Mouse (Mus musculus): ENCODE measurements around the gene Efcab9. TPM values are rescaled to one million over a fixed set of nuclear protein-coding genes. Genes with fewer than 3 reads are reported as not detected.
"Not testable (repeated sequence)": the region's sequence is repeated elsewhere in the genome, so short reads cannot be mapped to it uniquely, and the experiment has no call there.

The Efcab9 gene
- total RNA-seq, 2 experiments from 2014 or later = not detected

- ATAC-seq (replicated peaks; ENCODE audit: low FRiP score, poor library complexity, severe bottlenecking) = no peak
Observed at GRCm38 (mm10) chr11:32540463-32540862, 8.6 kb upstream of the Efcab9 start.

GRCm38 (mm10) chr11:32539717-32540116, 7.8 kb upstream of the Efcab9 start:
- no peak for ATAC-seq (replicated peaks; ENCODE audit: low FRiP score, poor library complexity, severe bottlenecking)

DNA sequence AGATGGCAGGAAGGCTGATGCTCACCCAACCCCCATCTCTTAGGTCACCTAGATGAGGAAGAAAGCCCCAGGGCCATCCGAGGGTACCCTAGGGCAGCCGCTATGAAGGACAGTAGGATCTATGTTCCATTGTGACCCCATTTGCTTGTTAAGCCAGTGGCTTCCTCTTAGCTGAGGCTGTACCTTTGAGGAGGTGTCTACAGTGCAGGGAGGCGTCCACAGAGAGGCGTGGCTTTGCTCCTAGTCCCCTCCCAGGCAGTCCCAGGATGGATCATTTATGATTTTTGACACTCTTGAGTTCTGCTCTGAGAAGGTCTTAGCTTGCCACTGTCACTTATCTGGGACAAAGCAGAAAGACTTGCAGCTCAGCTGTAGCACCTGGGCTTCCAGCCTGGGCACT, 7.0 kb upstream of the Efcab9 start:
- ATAC-seq (replicated peaks; ENCODE audit: low FRiP score, poor library complexity, severe bottlenecking) = no peak

- no peak for ATAC-seq (replicated peaks; ENCODE audit: low FRiP score, poor library complexity, severe bottlenecking)
Observed at GRCm38 (mm10) chr11:32538435-32538834, 6.6 kb upstream of the Efcab9 start.

- ATAC-seq (replicated peaks; ENCODE audit: low FRiP score, poor library complexity, severe bottlenecking) = no peak
Observed at GRCm38 (mm10) chr11:32536954-32537353, 5.1 kb upstream of the Efcab9 start.

- ATAC-seq (replicated peaks; ENCODE audit: low FRiP score, poor library complexity, severe bottlenecking) = no peak
Observed at GRCm38 (mm10) chr11:32535646-32536045, 3.8 kb upstream of the Efcab9 start.

GRCm38 (mm10) chr11:32534453-32535075, 2.7 kb upstream of the Efcab9 start:
- ATAC-seq (replicated peaks; ENCODE audit: low FRiP score, poor library complexity, severe bottlenecking) = no peak

DNA sequence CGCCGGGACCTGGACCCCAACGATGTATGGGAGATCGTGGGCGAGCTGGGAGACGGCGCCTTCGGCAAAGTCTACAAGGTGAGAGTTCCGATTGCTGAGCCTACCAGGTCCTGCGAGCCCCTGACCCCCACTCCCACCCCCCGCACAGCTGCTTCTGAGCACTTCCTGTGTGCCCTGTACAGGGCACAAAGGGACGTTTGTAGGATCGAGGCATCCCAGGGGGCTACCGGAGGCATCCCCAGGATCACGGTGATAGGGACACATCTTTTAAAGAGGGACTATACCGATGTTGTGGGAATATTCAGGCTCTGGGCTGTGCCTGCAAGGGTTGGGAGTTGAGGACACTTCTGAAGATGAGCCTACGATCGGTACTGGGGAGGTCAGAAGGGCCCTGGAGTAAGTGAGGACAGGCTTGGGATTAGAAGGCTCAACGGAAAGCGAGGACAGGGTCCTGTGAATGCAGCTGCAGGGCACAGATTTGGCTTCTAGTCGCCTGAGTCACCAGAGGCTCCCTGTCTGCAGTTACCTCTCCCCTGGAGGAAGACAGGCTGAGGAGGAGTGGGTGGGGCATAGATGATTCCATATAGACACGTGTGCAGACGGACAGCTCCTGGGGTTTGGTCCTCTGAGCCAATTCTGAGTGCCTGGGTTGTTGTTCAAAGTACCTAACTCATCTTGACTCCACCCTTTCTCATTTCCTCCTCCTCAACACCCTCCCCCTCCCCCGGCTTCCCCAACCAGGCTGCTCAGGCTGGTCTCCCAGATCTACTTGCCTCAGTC, 1.8 kb upstream of the Efcab9 start:
- no peak for ATAC-seq (replicated peaks; ENCODE audit: low FRiP score, poor library complexity, severe bottlenecking)

GRCm38 (mm10) chr11:32532765-32533481, 1.0 kb upstream of the Efcab9 start, which contains the start of gene Stk10:
Gene Stk10, plus strand, starts transcription at chr11:32533305.
- ATAC-seq (replicated peaks; ENCODE audit: low FRiP score, poor library complexity, severe bottlenecking) = no peak; the same call in 1 of the 2 replicates

DNA sequence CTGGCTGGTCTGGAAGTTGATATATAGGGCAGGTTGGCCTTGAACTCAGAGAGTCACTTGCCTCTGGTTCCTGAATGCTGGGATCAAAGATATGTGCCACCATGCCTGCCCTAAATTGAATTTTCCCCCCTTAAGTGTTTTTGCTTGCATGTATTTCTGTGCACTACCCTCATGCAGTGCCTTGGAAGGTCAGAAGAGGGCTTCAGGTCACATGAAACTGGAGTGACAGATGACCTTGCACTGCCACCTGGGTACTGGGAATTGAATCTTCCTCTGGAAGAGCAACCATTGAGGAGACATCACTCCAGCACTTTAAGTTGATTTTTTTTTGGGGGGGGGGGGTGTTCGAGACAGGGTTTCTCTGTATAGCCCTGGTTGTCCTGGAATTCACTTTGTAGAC, 1.7 kb downstream of the Efcab9 start:
- ATAC-seq (replicated peaks; ENCODE audit: low FRiP score, poor library complexity, severe bottlenecking) = no peak

GRCm38 (mm10) chr11:32527006-32527405, 4.9 kb downstream of the Efcab9 start:
- no peak for ATAC-seq (replicated peaks; ENCODE audit: low FRiP score, poor library complexity, severe bottlenecking)

DNA sequence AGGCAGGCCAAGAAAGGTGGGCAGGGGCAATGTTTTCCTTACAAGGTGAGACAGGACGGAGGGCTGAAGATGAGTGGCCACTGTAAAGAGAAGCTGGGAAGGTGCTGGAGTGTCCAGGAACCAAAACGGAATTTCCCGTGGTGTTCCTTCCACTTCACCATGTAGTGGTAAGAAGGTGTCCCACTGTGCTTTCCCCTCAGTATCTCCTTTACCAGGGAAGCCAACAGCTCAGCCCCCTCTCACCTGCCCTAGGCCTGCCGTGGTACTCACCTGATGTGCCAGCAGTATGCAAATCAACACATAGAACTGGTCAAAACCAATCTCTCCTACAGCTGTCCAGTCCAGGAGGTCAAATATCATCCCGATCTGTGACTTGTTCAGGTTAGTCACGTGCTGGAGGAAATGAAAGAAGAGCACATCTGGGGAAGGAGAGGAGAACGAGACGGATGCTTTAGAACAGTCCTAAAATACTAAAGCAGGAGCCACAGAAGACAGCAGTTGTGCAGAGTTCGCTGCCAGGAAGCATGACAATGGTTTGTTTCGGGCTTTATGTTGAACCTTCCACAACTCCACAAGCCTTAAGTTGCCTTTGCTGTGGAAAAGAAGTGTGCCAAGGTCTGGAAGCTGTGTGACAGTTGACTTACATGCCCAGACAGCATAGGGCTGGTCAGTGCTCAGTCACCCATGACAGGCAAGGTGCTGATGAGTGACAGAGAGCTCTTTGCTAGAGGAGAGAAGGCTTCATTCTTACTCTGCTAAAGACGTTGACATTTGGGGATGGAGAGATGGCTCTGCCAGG, 7.6 kb downstream of the Efcab9 start:
- ATAC-seq (replicated peaks; ENCODE audit: low FRiP score, poor library complexity, severe bottlenecking) = no peak

DNA sequence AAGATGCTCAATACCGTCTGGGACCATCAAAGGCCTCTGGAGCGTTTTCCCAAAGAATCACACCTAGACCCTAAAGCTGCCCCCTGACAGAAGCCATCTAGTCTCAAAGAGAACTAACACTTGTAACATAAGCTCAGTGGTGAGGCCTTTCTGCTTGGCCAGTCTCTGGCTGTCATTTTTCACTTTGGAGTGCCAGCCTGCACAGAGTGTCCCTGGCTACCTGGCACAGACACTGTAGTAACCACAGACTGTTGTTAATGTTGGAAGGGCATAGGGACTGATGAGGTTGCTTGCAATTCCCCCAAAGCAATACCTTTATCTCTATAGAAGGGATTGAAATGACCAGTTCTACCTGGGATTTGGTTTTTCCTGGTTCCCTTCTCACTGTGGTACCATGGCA, 10.6 kb downstream of the Efcab9 start:
- ATAC-seq (replicated peaks; ENCODE audit: low FRiP score, poor library complexity, severe bottlenecking) = no peak

- ATAC-seq (replicated peaks; ENCODE audit: low FRiP score, poor library complexity, severe bottlenecking) = no peak
Observed at GRCm38 (mm10) chr11:32519354-32519753, 12.5 kb downstream of the Efcab9 start.

- ATAC-seq (replicated peaks; ENCODE audit: low FRiP score, poor library complexity, severe bottlenecking) = no peak
Observed at GRCm38 (mm10) chr11:32518770-32519169, 13.1 kb downstream of the Efcab9 start.

DNA sequence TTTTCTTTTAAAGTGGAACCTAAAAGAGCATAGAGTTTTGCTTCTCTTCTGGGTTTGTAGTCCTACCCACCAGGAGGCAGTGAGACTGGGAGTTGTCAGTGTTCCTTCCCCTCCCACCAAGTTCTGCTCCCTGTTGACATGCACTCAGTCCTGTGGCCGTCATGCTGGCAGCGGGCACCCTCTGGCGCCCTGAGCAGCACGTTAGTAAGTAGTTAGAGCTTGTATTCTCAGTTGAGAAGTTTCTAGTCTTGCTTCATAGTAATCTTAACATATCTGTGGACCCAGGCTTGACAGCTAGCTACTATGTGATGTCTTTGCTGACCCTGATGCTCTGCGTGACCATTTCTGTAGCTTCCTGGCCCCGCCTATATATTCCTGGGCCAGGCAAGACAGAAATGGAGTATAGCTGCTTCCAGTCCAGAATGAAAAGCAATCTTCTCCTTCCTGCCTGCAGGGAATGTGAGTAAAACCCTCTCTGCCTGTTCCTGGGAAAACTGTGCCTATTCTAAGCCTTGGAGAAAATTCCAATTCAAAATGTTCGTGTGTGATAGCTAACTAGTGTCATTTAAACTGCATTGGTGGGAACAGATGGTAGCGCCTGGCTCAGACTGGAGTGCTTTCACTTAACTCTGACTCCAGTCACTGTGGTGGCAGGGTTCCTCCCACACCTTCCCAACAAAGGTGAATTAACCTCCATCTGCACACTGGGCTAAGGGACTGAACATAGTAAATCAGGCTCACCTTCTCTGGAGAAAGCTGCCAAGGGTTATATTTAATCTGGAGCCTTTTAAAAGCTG, 14.8 kb downstream of the Efcab9 start:
- no peak for ATAC-seq (replicated peaks; ENCODE audit: low FRiP score, poor library complexity, severe bottlenecking)

- ATAC-seq (replicated peaks; ENCODE audit: low FRiP score, poor library complexity, severe bottlenecking) = no peak
Observed at GRCm38 (mm10) chr11:32516091-32516490, 15.8 kb downstream of the Efcab9 start.

DNA sequence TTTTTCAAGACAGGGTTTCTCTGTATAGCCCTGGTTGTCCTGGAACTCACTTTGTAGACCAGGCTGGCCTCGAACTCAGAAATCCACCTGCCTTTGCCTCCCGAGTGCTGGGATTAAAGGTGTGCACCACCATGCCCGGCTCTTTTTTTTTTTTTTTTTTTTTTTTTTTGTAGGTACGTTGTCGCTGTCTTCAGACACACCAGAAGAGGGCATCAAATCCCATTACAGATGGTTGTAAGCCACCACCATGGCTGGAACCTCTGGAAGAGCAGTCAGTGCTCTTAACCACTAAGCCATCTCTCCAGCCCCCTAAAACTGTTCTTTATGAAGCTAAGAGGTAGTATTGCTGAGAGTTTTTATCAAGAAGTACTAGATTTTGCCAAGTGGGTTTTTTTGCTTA, 17.0 kb downstream of the Efcab9 start:
- not testable (repeated sequence) for ATAC-seq (replicated peaks; ENCODE audit: low FRiP score, poor library complexity, severe bottlenecking)

DNA sequence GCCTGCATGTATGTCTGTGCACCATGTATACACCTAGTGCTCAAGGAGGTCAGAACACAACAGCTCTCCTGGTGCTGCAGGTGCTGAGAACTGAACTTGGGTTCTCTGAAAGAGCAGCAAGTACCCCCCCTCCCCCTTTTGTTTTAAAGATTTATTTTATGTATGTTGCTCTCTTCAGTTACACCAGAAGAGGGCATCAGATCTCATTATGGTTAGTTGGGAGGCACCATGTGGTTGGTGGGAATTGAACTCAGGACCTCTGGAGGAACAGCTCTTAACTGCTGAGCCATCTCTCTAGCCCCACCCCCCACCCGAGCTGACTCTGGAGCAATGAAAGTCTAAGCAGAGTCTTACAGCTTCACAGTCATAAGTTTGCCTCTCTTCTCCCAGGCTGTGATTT, 21.0 kb downstream of the Efcab9 start:
- ATAC-seq (replicated peaks; ENCODE audit: low FRiP score, poor library complexity, severe bottlenecking) = no peak
